Mouse (Mus musculus): ENCODE measurements around the gene Hpse2.

The Hpse2 gene

GRCm38 (mm10) chr19:42776813-42777212 is 611.3 kb downstream of the Hpse2 start:
- in situ Hi-C loops (cut with MboI) = no loop called here

- in situ Hi-C loops (cut with MboI) = no loop called here
Observed at GRCm38 (mm10) chr19:42770141-42770872, 617.8 kb downstream of the Hpse2 start.

DNA sequence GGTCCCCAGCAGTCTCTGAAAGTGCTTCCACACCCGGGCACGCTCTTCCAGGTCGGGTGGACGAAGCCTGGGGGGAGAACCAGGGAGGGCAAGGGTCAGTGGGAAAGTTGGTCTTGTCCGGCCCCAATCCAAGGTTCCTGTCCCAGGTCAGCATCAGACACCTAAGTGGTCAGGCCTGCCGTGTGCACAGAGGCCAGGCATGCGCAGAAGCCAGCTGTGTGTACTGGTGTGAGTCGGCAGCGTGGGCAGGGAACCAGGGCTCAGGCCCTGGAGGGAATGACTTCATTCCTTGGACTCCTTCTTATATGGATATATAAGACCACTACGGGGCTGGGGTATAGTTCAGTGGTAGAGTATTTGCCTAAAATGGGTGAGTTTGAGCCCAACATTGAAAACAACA is 618.5 kb downstream of the Hpse2 start:
- in situ Hi-C loops (cut with MboI) = no loop called here

- in situ Hi-C loops (cut with MboI) = no loop called here
Observed at GRCm38 (mm10) chr19:42767361-42767760, 620.8 kb downstream of the Hpse2 start.

DNA sequence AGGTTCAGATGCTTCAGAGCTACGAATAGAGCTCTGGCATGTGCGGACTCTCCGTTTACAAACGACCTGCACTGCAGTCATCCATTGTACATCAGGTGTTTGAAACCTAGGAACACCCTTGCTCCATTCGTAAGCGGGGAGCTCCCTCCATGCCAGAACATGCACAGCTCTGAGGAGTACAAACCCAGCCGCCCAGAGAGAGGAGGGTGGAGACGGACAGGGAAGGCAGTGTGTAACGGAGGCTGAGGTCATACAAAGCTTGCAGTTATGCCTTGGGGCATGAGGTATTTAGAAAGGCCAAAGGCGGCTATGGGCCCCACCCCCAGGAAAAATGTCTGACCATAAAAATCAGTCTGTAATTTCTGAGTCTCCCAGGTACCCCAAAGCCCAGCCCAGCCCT is 623.8 kb downstream of the Hpse2 start:
- in situ Hi-C loops (cut with MboI) = no loop called here

GRCm38 (mm10) chr19:42756671-42757070 is 631.5 kb downstream of the Hpse2 start:
- in situ Hi-C loops (cut with MboI) = no loop called here

- in situ Hi-C loops (cut with MboI) = no loop called here
Observed at GRCm38 (mm10) chr19:42755148-42755870, 632.8 kb downstream of the Hpse2 start.

DNA sequence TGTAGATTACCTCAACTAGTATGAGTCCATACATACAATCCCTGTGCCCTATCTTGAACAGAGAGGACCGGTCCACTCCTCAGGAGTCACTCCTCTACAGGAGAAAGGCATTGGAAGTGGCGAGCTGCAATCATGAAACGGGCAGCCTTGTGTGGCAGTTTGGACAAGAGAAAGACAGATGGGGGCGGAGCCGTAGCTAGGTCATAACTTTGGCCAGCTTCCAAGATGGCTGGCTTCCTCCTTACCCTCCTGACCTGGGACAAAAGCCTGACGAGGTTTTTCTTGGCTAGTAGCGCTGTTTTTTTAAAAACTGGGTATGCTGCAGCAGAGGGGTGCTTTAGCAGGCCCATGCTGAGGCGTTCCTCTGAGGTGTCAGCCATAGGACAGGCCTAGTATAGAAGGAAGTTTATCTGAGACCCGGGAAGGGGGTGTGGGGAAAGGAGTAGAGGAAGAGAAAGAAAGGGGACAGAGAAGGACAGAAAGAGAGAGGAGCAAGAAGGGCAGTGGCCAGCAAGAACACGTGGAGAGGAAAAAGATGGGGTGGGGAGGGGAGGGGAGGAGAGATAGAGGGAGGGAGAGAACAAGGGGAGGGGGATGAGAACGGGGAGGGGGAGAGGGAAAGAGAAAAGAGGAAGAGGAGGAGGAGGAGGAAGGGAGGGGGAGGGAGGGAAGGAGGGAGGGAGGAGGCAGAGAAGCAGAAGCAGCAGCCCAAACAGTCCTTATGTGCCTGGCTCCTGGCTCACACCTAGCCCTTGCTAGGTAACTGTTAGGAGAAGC is 634.8 kb downstream of the Hpse2 start:
- in situ Hi-C loops (cut with MboI) = no loop called here

DNA sequence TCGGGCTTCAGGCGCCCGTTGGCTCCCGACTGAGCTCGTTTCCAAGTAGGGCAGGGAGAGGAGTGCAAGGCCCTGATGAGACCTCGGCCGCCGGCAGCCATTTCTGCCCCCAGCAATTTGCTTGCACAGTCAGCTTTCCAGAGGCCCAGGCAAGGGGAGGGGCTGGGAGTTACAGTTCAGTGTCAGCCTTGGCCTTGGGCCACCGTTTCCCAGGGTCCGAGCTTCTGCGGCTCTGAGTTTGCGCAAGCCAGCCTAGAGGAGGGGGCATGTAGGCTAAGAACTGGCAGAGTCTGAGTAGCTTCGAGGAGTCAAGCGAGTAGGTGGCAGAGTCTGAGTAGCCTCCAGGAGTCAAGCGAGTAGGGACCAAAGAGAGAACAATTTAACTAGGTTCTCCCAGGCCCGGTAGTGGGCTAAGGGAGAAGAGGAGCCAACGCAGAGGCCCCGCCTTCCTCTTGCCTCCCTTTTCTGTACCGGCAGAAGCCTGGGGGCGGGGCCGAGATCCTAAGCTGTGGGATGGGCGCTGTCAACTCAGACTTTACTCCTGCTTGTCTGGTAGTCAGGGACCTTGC is 635.7 kb downstream of the Hpse2 start, which contains the start of gene Pyroxd2:
TSS of gene Pyroxd2 (minus strand) at position 413 of the 569 bp plus-strand sequence.
- in situ Hi-C loops (cut with MboI) = no loop called here

GRCm38 (mm10) chr19:42750196-42750595 is 638.0 kb downstream of the Hpse2 start:
- in situ Hi-C loops (cut with MboI) = no loop called here

DNA sequence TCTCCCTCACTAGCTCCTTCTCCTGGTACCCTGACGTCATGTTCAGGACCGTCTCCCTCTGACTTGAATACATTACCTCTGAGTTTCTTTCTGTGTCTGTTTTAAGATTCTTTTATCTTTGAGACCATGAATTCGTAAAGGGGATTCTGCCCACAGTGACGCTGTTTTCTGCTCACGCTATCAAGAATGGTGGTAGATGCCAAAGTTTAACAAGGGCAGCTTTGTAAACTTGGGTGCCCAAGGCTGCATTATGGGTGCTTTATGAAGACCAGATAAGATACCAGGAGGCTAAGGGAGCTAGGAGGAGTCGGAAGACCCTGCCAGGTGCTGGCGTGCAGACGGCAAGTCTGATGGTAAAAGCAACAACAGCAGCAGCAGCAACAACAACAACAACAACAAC is 641.5 kb downstream of the Hpse2 start:
- in situ Hi-C loops (cut with MboI) = no loop called here

GRCm38 (mm10) chr19:42745869-42746224 is 642.3 kb downstream of the Hpse2 start:
- in situ Hi-C loops (cut with MboI) = no loop called here

- in situ Hi-C loops (cut with MboI) = no loop called here
Observed at GRCm38 (mm10) chr19:42745084-42745868, 642.9 kb downstream of the Hpse2 start.

DNA sequence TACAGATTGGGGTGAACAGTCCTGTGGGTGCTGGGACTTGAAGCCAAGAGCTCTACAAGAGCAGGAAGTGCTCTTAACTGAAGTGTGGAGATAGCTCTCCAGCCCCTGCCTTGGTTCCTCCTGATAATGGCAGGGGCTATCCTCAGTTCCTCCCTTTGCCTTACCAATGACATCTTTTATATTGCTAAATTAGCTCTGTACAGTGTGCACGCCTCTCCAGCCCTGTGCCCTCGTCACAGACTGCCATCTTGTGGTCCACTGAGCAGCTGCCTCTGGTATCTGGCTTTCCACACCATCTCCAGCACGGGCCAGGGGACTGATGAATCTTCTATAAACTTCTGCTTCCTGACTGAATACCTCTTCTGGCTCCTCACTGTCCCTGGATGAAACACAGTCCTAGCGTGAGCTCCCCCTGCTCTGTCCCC is 644.0 kb downstream of the Hpse2 start:
- in situ Hi-C loops (cut with MboI) = no loop called here

- in situ Hi-C loops (cut with MboI) = no loop called here
Observed at GRCm38 (mm10) chr19:42743261-42743660, 644.9 kb downstream of the Hpse2 start.

GRCm38 (mm10) chr19:42741884-42742283 is 646.3 kb downstream of the Hpse2 start:
- in situ Hi-C loops (cut with MboI) = no loop called here

GRCm38 (mm10) chr19:42740163-42740899 is 647.8 kb downstream of the Hpse2 start:
- in situ Hi-C loops (cut with MboI) = no loop called here

GRCm38 (mm10) chr19:42739734-42740133 is 648.4 kb downstream of the Hpse2 start:
- in situ Hi-C loops (cut with MboI) = no loop called here

DNA sequence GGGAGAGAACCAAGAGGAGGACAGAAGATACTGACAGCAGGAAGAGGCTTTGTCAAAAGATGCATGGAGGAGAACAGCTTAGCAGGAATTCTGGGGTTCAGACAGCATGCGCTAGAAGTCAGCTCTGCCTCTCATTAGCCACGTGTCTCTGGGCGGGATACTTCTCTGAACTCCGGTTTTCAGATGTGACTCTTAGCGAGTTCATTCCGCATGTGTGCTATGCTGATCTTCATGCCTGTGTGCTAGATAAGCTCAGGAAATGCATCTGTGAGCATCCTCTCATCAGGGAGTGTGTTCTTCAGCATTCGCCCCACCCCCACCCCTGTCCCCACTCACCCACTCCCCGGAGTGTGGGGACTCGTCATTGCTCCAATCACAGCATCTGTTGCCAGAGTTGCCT is 650.4 kb downstream of the Hpse2 start:
- in situ Hi-C loops (cut with MboI) = no loop called here

Data from mature B cell (primary cell).